Mouse (Mus musculus) cortical plate, adult 2 months (tissue): Measurements from ENCODE around the gene Fam216a.
A peak's percentile ranks its signal among the peaks of the same experiment; 100 is the strongest.

Experiments used
- CTCF ChIP-seq: fragments of 200-500 bp; IDR thresholded peaks from 2 replicates; pipeline ENCODE4 v1.5.1; 2011; ENCODE audit warnings: mild to moderate bottlenecking, control low read depth, low read length; ENCODE audit not compliant: insufficient read depth; ENCODE audit errors: extremely low read depth
- POLR2A ChIP-seq: fragments of 200-500 bp; IDR thresholded peaks from 2 replicates; pipeline ENCODE4 v1.6.1; 2011; ENCODE audit warnings: mild to moderate bottlenecking, low read length, control low read depth; ENCODE audit not compliant: insufficient read depth; ENCODE audit errors: extremely low read depth

- TF ChIP-seq CTCF (peak; percentile 15; the same call in 1 of the 2 replicates), POLR2A (no peak)
These were observed 54.1 kb downstream of the Fam216a start for GRCm38 (mm10) chr5:122318100-122318499.
